Mouse (Mus musculus) fat pad, adult 2 months (tissue): ENCODE results near the gene Kcnq1.

Experiments
- DNase-seq: peaks from one replicate; pipeline ENCODE4 v3.0.0-alpha.2; 2011; ENCODE audit warnings: low read depth, low spot score; ENCODE audit errors: extremely low read depth

The Kcnq1 gene

DNA sequence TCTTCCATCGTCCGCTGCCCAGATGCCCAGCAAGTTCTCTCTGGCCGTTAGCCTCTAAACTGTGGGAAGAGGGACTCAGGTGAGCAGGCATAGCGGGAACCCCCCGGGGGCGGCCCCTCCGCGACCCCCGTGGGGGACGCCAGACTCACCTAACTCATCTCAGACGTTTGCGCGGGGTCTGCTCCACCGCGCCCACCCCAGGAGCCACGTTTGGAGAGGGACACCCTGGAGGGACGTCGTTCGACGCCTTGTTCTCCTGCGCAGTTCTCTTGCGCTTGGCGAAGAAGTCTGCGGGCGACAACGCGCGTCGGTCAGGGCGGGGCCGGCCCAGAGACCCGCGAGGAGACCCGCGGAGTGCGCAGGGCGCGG, 352.8 kb downstream of the Kcnq1 start:
- DNase-seq = no peak

GRCm38 (mm10) chr7:143459332-143460211, 353.4 kb downstream of the Kcnq1 start:
- DNase-seq = no peak

- no peak for DNase-seq
Measured at GRCm38 (mm10) chr7:143460217-143460834, 354.2 kb downstream of the Kcnq1 start.

- no peak for DNase-seq
Measured at GRCm38 (mm10) chr7:143460874-143461273, 354.7 kb downstream of the Kcnq1 start, which contains the start of gene Cdkn1c. Gene Cdkn1c, minus strand, starts transcription at chr7:143461050.

DNA sequence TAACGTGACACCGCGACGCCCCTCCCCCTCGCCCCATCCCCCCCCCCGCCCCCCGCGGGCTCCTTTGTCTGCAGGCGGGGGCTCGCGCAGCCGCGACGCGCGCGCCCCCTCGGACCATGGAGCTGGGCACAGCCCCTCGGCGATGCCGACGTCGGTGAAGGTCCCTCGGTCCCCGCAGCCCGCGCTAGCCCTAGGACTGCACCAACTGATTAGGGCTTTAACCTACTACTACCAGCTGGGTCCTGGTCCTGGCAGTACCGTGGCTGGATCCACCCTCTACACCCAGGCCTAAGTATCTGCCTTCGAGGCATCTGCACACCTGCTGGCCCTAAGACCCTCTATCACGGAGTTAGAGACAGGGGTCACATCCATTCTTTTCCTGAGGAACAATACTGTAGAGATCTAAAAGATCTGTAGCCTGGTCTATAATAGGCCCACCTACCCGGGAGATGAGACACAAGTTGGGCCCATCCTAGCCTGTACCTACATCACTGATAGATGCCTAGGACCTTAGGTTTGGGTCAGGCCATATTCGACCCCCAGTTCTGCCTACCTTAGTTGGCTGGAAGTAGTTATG, 355.2 kb downstream of the Kcnq1 start:
- DNase-seq = no peak

GRCm38 (mm10) chr7:143461920-143462319, 355.8 kb downstream of the Kcnq1 start:
- no peak for DNase-seq

DNA sequence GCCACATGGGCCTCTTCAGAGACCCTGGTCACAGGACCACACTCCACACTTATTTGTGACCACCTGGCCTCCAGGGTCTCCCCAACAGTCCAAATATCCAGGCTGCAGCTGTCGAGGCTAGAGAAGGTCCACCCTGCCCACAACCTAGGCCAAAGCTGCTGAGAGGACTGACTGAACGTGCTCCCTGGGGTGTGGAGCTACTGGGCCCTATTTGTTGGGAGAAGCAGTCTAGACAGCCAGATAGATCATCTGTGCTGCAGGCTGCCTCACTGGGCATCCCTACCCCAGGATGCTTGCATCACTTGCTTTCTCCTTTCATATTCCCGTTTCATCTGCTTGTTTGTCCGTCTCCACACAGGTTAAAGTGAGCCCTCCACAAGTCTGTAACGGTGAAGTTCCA, 356.4 kb downstream of the Kcnq1 start:
- no peak for DNase-seq

DNA sequence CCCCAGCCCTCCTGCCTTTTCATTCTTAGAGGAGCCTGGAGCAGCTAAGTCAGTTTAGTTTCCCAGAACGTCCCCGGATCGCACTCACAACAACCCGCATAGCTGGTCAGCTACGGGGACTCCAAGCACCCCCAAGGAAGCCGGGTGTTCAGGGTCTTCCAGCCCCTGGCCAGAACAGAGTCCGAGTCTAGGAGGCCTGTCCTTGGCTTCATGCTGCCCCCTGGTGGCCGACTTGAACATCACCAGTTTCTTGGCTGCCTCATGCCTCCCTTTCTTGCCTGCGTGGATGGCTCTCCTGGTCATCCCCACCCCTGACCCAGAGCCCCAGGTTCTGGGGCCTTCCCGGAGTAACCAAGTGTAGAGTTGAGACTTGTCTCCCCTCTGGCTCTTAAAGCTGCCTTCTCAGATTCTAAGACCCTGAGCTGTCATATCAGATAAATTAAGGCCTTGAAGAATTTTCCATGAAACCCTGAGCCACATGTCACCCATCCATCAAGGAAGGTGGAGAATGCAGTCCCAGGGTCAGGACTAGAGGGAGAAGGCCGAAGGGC, 357.8 kb downstream of the Kcnq1 start:
- no peak for DNase-seq

GRCm38 (mm10) chr7:143464811-143465560, 358.8 kb downstream of the Kcnq1 start:
- no peak for DNase-seq

DNA sequence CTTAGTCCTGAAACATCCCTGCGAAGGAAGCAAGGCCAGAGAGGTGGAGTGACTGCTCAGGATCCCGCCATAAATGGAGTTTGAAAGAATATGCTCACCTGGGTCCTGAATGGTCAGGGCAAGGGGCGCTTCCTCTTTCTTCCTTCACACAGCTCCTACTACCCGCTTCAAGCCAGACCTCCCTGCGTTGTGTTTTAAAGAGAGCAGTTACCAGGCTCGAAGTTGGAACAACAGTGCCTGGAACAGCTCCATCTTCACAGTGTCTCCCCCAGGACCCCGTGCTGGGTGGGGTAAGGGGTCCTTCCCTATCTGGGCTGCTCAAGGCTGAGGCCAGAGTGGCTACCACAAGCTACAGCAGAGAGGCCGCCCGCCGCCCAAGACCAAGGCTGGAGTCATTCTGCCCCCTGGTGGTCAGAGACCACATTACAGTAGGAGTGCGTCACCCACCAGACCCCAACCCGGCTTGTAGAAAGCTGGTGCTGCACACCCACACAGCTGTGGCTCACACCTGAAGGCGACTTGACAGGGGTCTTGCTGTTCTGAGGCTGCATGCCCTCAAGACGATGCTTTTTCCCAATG, 360.0 kb downstream of the Kcnq1 start:
- DNase-seq = no peak

DNA sequence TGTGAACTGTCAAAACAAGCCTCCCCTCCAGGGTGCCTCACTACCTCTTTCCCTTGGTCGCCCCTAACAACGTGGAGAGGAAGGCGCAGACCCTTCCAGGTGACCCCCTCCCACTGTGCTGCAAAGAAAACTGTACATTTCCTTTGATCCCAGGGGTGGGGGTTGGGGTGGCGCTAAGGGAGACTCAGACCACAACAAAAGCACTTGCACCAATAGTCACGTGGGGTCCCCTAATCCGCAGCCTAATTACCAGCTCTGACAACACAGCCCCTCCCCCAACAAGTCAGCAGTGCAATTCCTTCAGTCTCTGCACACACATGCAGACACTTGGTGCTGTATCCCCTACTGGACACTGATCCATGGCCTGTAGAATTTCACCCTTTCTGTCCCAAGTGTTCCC, 361.6 kb downstream of the Kcnq1 start:
- no peak for DNase-seq

- no peak for DNase-seq
Measured at GRCm38 (mm10) chr7:143469946-143470345, 363.8 kb downstream of the Kcnq1 start.

DNA sequence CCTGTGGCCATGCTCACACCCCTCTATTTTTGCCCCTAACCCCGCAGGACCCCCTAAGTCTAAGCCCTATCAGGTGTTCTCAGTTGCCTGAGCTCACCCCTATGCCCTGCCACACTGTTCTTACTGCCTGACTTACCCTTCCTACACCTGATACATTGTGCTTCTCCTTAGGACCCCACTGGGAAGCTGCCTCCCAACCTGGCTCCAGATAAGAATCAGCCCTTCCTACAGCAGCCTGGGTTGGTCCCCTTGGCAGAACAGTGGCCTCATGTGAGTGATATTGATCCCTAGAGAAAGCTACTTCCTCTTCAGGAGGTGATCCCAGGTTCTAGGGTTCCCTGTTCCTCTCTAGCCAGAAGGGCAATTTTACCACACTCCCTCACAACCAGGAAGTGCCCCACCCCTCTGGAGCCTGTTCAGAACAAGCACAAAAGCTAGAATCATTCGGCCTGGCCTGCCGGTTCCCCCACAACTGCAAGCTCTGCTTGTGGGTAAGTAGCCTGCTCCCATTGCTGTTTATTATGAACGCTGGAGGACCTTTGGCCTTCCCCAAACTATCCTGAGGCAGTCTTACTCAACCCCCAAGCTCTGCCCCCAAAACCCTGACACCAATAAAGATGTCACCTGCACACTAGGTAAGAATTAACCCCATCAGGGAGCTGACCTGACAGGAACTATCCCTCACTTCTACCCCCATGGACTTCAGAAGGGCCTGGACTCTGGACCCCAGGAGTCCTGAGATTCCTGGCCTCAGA, 367.4 kb downstream of the Kcnq1 start, which contains the start of gene Slc22a18:
Gene Slc22a18, plus strand, starts transcription at position 390 of the 755 bp plus-strand sequence.
- DNase-seq = no peak

- no peak for DNase-seq
Measured at GRCm38 (mm10) chr7:143474811-143475210, 368.6 kb downstream of the Kcnq1 start.

GRCm38 (mm10) chr7:143475876-143476275, 369.7 kb downstream of the Kcnq1 start:
- DNase-seq = no peak
